Mouse (Mus musculus): ENCODE results near the gene Cldn24.

GRCm38 (mm10) chr8:47802349-47802748 is 19.6 kb upstream of the Cldn24 start:
- TF ChIP-seq POLR2A (IDR thresholded peaks at IDR 0.05; ENCODE audit: low read depth, low read length) = no peak
- TF ChIP-seq CTCF (IDR thresholded peaks at IDR 0.05; ENCODE audit: extremely low read depth, insufficient read depth, insufficient read length, insufficient replicate concordance) = no peak

All from spleen, adult 2 months (tissue).